Mouse (Mus musculus) B cell, adult 67 days (primary cell): ENCODE measurements around the gene Wnt7b. TPM values are rescaled to one million over a fixed set of nuclear protein-coding genes. Genes with fewer than 3 reads are reported as not detected.

Experiments
- total RNA-seq, 2 experiments: library from RNA; stranded (reverse); gene quantifications; 4 replicates each; pipeline ENCODE4 v1.2.4; 2023

Gene Wnt7b
- not detected for total RNA-seq

GRCm38 (mm10) chr15:85582356-85582910 is at the start of gene Wnt7b:
Gene Wnt7b, minus strand, starts transcription at chr15:85582473.

GRCm38 (mm10) chr15:85503127-85503526 is 79.1 kb downstream of the Wnt7b start, which contains the start of gene 7530416G11Rik:
Gene 7530416G11Rik, minus strand, starts transcription at chr15:85503227.

Other genes with a start within 250 kb of the Wnt7b start
- gene Atxn10, start 246.2 kb downstream of the Wnt7b start, total RNA-seq: 10 to 100 TPM; 37.4 to 43.6 TPM
- gene 7530416G11Rik, start 79.2 kb downstream of the Wnt7b start, total RNA-seq: not detected
- gene Ppara, start 152.5 kb upstream of the Wnt7b start, total RNA-seq: not detected
- 10 to 100 TPM; 14.8 to 16.3 TPM for gene Cdpf1, start 229.2 kb upstream of the Wnt7b start, total RNA-seq
- gene Pkdrej, start 239.3 kb upstream of the Wnt7b start, total RNA-seq: not detected
- gene Ttc38, start 249.8 kb upstream of the Wnt7b start, total RNA-seq: 10 to 100 TPM; 18.2 to 20.0 TPM